Mouse (Mus musculus) megakaryocyte, embryonic 14.5 days (primary cell): ENCODE results near the gene Zbed3.

Experiments
- FLI1 ChIP-seq: IDR thresholded peaks from 2 replicates; pipeline ENCODE4 v1.6.1; 2012; ENCODE audit warnings: low read length, inconsistent platforms, mixed read lengths
- GATA1 ChIP-seq: IDR thresholded peaks from 3 replicates; pipeline ENCODE4 v1.6.1; 2012; ENCODE audit warnings: mixed read lengths, low read length, inconsistent platforms, borderline replicate concordance

DNA sequence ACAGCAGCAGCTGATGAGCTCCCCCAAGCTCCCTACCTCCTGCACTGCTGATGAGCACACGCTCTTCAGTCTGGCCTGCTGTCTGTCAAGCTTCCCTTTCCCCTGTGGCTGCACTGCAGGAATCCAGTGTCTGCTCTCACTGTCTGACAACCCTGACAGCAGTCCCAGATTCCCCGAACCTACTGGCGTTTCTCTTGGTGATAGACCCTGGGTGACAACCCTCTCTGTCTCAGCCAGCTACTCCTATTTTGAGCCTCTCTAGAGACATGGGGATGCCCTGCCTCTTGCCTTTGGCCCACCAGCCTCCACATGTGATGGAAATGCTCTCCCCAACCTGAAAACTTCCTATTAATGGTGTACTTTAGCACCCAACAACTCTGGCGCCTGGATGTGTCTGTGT is 40.0 kb downstream of the Zbed3 start:
- no peak for TF ChIP-seq GATA1
- no peak for TF ChIP-seq FLI1
